Mouse (Mus musculus) limb, embryonic 11.5 days (tissue): ENCODE measurements around the gene Crabp1. TPM values are rescaled to one million over a fixed set of nuclear protein-coding genes. Genes with fewer than 3 reads are reported as not detected.

ENCODE experiments used
- ATAC-seq: fragments of 200-750 bp; cut with Nextera tagmentation; 2 replicates; pipeline ENCODE4 v1.8.0; 2017; ENCODE audit warnings: low read depth; ENCODE audit not compliant: insufficient number of reproducible peaks, low FRiP score, low TSS enrichment
- DNase-seq: peaks from one replicate; pipeline ENCODE4 v3.0.0-alpha.2; 2015; ENCODE audit warnings: low spot score
- H3K27ac ChIP-seq: fragments of 300-500 bp; sonication (generic); replicated peaks from 2 replicates; pipeline ENCODE4 v1.5.1; 2014; ENCODE audit warnings: low read depth, mild to moderate bottlenecking, low read length
- H3K27me3 ChIP-seq: fragments of 300-500 bp; sonication (generic); 2 replicates; pipeline ENCODE4 v1.6.1; 2014; ENCODE audit warnings: mild to moderate bottlenecking, low read length, mixed read lengths; ENCODE audit not compliant: control insufficient read depth, insufficient read depth
- H3K36me3 ChIP-seq: fragments of 300-500 bp; sonication (generic); 2 replicates; pipeline ENCODE4 v1.6.1; 2014; ENCODE audit warnings: mild to moderate bottlenecking, low read length, moderate library complexity, mixed read lengths; ENCODE audit not compliant: control insufficient read depth, insufficient read depth
- H3K4me1 ChIP-seq: fragments of 300-500 bp; sonication (generic); 2 replicates; pipeline ENCODE4 v1.6.1; 2014; ENCODE audit warnings: low read length, mixed read lengths; ENCODE audit not compliant: control insufficient read depth, insufficient read depth
- H3K4me2 ChIP-seq: fragments of 300-500 bp; sonication (generic); 2 replicates; pipeline ENCODE4 v1.6.1; 2014; ENCODE audit warnings: low read depth, mild to moderate bottlenecking, moderate library complexity; ENCODE audit not compliant: severe bottlenecking
- H3K4me3 ChIP-seq: fragments of 300-500 bp; sonication (generic); 2 replicates; pipeline ENCODE4 v1.5.1; 2014; ENCODE audit warnings: low read depth, low read length
- H3K9ac ChIP-seq: fragments of 300-500 bp; sonication (generic); 2 replicates; pipeline ENCODE4 v1.6.1; 2014; ENCODE audit warnings: mild to moderate bottlenecking, low read length
- H3K9me3 ChIP-seq: fragments of 300-500 bp; sonication (generic); 2 replicates; pipeline ENCODE4 v1.6.1; 2016; ENCODE audit warnings: low read length; ENCODE audit not compliant: control insufficient read depth
- whole genome bisulfite sequencing: fragments of 180-500 bp; shearing (Covaris S2); extraction: QIAGEN DNeasy Blood & Tissue Kit; methylation state at CpG from one replicate; pipeline ENCODE4 v1.1.7; 2014; 5-methylcytosine and 5-hydroxymethylcytosine counted together
- polyA plus RNA-seq: library from polyadenylated mRNA; unstranded; fragments of >200 nt; fragmentation: Nextera tagmentation; extraction: Ambion mirVana; gene quantifications from 2 replicates; pipeline ENCODE4 v1.2.1, GENCODE M21; 2014

Gene Crabp1
- polyA plus RNA-seq, 1 experiment from 2014 or later = 359 TPM

DNA sequence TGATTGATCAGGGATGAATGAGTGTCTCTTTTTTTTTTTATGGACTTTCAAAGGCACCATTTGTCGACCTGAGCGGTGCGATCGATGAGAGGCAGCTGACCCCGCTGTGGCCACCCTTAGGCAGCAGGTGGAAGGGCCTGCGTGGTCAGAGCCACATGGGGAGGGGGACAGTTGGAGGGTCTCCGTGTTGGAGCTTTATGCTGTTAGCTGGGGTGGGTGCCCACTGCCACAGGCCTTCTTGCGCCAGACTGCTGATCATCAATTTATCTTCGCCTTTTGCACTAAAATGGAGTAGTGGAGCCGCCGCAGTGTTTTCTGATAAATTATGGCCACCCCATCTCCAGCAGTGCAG lies 11.6 kb upstream of the Crabp1 start:
- no peak for ATAC-seq
- Histone ChIP-seq H3K9ac (no peak overlapping the region), H3K27ac (no peak overlapping the region), H3K4me3 (no peak overlapping the region), H3K9me3 (no peaks in the 10 kb centered on the region), H3K27me3 (0 out of 2 replicates have a peak, but pooled peaks cover 2% of the 10 kb centered on the region), H3K4me2 (no peak overlapping the region), H3K4me1 (peaks cover 5% of the 10 kb centered on the region; the same call in 1 of the 2 replicates), H3K36me3 (no peaks in the 10 kb centered on the region)
- WGBS = 33% methylated on average over 11 of the region's 11 CpGs
- no peak for DNase-seq

DNA sequence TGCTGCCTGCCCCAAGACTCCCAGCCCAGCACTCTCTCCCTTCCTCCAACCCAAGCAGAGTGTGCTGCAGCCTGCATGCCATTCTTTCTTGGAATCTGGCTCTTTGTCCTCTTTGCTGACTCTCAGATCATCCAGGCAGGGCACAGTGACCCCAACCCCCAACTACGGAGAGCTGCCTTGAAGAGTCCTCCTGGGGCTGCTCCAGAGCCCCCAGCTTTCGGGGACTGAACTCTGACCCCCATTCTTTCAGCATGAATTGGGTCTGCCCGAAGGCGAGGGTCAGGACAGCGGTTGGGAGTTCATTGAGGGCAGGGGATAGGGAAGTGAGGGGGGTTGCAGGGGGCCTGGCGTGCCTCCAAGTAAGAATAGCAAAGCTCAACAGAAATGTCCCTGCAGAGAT lies 5.0 kb upstream of the Crabp1 start:
- no peak for DNase-seq
- H3K9ac ChIP-seq = no peak overlapping the region

DNA sequence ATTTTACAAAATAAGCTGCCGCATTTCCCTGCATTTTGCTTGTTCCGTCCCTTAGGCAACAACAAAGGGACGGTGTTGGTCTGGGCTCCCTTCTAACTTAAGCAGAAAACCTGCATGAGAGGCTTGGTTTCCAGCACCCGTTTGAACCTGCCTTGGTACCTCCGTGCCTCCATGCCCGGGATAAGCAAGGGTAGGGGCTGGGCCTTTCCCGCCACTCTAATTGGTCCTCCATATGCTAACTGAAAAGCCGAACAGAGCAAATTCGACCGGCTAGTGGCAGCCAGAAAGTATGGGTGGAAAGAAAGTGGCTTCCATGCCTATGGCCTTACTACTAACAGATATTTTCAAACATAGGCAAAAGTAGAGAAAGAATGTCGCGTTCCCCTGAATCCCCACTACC lies 457 bp upstream of the Crabp1 start:
- no peaks in the 10 kb centered on the region for H3K36me3 ChIP-seq
- peak overlapping the region; percentile 70 for H3K4me2 ChIP-seq
- H3K4me3 ChIP-seq = peak overlapping the region; percentile 46
- H3K4me1 ChIP-seq = peaks cover 11% of the 10 kb centered on the region
- DNase-seq (peak; percentile 44), ATAC-seq (no peak)
- peak overlapping the region; percentile 47 for H3K9ac ChIP-seq
- 17% methylated on average over 12 of the region's 12 CpGs for whole genome bisulfite sequencing
- peaks cover 5% of the 10 kb centered on the region; the same call in 1 of the 2 replicates for H3K27me3 ChIP-seq
- no peak overlapping the region for H3K27ac ChIP-seq
- no peaks in the 10 kb centered on the region for H3K9me3 ChIP-seq

More for the DNA sequence above, 5.0 kb upstream of the Crabp1 start:
- Histone ChIP-seq H3K27ac (no peak overlapping the region), H3K4me2 (no peak overlapping the region), H3K4me3 (no peak overlapping the region), H3K27me3 (0 out of 2 replicates have a peak, but pooled peaks cover 3% of the 10 kb centered on the region), H3K9me3 (no peaks in the 10 kb centered on the region), H3K36me3 (no peaks in the 10 kb centered on the region), H3K4me1 (peaks cover 3% of the 10 kb centered on the region; the same call in 1 of the 2 replicates)
- 38% methylated on average over 6 of the region's 6 CpGs for WGBS
- no peak for ATAC-seq

DNA sequence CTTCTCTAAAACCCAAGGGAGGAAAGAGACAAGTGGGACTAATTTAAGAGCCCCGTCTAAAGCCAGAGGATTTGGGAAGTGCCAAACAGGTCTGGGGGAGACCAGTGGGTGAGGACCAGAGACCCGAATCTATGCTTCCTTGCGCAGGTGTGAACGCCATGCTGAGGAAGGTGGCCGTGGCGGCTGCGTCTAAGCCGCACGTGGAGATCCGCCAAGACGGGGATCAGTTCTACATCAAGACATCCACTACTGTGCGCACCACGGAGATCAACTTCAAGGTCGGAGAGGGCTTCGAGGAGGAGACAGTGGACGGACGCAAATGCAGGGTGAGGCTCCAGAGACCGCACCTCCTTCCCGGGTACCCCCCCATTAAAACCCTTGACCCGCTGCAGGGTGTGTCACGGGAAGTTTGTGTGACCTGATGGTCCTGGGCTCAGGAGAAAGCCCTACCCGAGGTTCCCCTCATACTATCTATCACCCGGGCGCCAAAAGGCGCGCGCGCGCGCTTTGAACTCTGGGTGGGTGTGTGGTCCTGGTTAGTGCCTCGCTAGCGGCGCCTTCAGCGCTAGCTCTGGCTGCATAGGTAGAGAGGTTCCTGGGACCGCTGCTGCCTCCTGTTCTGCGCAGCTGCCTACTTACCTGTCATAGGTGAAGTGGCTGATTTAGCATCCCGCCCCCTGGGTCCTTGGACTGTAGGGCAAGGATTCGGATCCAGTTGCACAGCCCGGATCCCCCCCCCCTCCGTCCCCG lies 963 bp downstream of the Crabp1 start:
- Histone ChIP-seq H3K9me3 (no peaks in the 10 kb centered on the region), H3K4me3 (peak overlapping the region; percentile 46), H3K4me1 (peaks cover 16% of the 10 kb centered on the region), H3K27me3 (peaks cover 5% of the 10 kb centered on the region; the same call in 1 of the 2 replicates), H3K27ac (0 out of 2 replicates have a peak overlapping the region, but pooled peaks have one; percentile 4), H3K9ac (peak overlapping the region; percentile 47), H3K36me3 (no peaks in the 10 kb centered on the region), H3K4me2 (peak overlapping the region; percentile 70)
- WGBS = under 1% methylated on average over 41 of the region's 41 CpGs
- ATAC-seq = 0 out of 2 replicates have a peak, but pooled peaks have one; percentile 36
- DNase-seq = peak; percentile 65

DNA sequence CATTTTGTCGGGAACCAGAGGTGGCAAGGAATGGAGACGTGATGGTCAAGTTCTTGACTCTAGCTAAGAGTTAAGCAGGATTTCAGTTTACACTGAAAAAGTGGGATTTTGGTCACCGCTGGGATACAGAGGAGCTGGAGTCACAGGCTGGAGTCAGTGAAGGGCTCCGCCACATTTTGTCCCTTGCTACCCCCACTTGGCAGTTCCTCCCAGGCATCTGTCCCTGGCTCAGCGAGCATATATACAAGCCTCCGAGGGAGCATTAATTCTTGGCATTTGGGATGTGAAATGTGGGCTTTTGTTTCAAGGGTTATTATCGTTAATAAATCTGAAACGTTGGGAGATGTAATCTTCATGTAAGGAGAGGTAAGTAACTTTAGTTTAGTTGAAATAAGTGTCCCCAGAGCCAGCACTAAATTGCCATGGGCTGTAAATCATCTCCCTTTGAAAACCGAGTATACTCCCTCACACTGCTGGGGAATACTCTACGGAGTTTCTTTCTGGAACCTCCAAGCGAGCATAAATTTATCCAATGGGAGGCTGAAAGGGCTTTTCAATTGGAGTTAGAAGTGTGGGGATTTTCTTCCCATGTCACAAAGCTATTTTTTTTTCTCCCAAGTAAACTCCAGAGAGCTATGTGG lies 5.7 kb downstream of the Crabp1 start:
- Histone ChIP-seq H3K4me2 (no peak overlapping the region), H3K27me3 (peaks cover 1% of the 10 kb centered on the region; the same call in 1 of the 2 replicates), H3K4me3 (no peak overlapping the region), H3K4me1 (peaks cover 14% of the 10 kb centered on the region), H3K9ac (no peak overlapping the region), H3K27ac (no peak overlapping the region), H3K36me3 (no peaks in the 10 kb centered on the region), H3K9me3 (no peaks in the 10 kb centered on the region)
- no peak for DNase-seq
- ATAC-seq = no peak
- 45% methylated on average over 11 of the region's 11 CpGs for WGBS

DNA sequence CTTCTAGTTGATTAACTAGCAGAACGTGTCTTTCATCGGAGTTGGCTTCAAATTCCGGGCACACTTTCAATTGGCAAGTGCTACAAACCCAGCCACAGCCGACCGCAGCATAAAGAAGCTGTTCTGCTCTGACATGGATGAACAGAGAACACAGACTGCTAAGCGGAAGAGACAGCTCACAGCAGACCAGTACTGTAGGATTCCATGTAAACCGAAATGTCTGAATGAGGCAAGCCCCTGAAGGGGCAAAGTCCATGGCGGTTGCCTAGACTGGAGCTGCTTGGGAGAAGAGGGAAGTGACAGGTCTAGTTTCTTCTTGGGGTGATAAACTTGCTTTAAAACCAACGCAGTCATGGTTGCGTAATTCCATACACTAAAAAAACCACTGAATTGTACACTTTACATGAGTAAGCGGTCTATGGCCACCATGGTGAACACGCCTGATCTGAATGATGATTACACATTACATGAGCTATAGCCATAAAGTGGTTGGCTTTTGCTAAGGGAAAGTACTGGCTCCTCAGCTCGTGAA lies 12.0 kb downstream of the Crabp1 start:
- ATAC-seq (no peak), DNase-seq (no peak)
- no peaks in the 10 kb centered on the region for H3K27me3 ChIP-seq
- no peaks in the 10 kb centered on the region for H3K9me3 ChIP-seq
- H3K9ac ChIP-seq = no peak overlapping the region
- H3K36me3 ChIP-seq = no peaks in the 10 kb centered on the region
- H3K4me2 ChIP-seq = no peak overlapping the region
- no peak overlapping the region for H3K4me3 ChIP-seq
- 0 out of 2 replicates have a peak, but pooled peaks cover under 1% of the 10 kb centered on the region for H3K4me1 ChIP-seq
- no peak overlapping the region for H3K27ac ChIP-seq
- WGBS = 93% methylated on average over 13 of the region's 13 CpGs

DNA sequence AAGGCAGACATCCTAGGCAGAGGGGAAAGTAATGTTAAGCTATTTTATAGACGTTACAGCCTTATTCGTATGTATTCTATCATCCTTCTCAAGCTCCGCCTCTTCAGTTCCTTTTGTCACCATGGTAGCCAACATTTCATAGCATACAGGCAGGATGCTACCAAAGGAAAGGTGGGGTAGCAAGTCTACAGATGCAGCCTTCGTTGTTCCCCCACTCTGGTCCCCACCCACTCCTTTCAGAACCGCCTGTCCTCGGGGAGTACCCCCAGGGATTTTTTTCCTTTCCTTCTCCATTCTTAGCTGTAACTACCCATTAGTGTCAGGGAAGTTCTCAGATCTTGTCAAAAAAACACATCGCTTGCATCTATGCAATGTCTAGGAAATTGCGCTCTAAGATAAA lies 14.7 kb downstream of the Crabp1 start:
- no peaks in the 10 kb centered on the region for H3K36me3 ChIP-seq
- peaks cover 8% of the 10 kb centered on the region for H3K4me1 ChIP-seq
- ATAC-seq = no peak
- H3K4me2 ChIP-seq = no peak overlapping the region
- H3K9me3 ChIP-seq = no peaks in the 10 kb centered on the region
- 87% methylated on average over 8 of the region's 8 CpGs for WGBS
- DNase-seq = no peak
- no peak overlapping the region for H3K4me3 ChIP-seq
- no peak overlapping the region for H3K9ac ChIP-seq
- H3K27ac ChIP-seq = no peak overlapping the region
- H3K27me3 ChIP-seq = no peaks in the 10 kb centered on the region

DNA sequence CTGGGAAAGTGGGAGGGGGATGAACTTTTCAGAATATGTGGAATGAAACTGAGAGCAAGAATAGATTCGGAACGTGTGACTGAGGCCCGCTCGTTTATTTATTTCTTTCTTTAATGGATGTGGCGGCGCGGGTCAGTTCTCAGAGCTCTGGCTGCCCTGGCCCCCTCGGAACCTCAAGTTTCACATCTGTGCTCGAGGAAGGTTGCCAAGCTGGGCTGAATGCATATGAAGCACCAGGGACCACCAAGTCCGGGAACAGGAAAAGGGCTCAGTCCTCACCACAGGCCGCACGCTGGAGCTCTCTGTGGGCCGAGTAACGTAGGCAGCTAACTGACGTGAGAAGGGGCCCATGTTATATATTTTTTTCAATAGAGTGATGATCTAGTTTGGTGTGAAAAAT lies 18.0 kb downstream of the Crabp1 start:
- H3K9me3 ChIP-seq = no peaks in the 10 kb centered on the region
- H3K4me3 ChIP-seq = no peak overlapping the region
- peaks cover 13% of the 10 kb centered on the region for H3K4me1 ChIP-seq
- no peaks in the 10 kb centered on the region for H3K27me3 ChIP-seq
- ATAC-seq (peak; percentile 46; the same call in 1 of the 2 replicates), DNase-seq (peak; percentile 68)
- no peaks in the 10 kb centered on the region for H3K36me3 ChIP-seq
- no peak overlapping the region for H3K9ac ChIP-seq
- H3K27ac ChIP-seq = peak overlapping the region; percentile 54; the same call in 1 of the 2 replicates
- H3K4me2 ChIP-seq = no peak overlapping the region
- 27% methylated on average over 15 of the region's 15 CpGs for WGBS
